9 mouse cellular contexts compared by ENCODE assay signal in the genomic region with DNA sequence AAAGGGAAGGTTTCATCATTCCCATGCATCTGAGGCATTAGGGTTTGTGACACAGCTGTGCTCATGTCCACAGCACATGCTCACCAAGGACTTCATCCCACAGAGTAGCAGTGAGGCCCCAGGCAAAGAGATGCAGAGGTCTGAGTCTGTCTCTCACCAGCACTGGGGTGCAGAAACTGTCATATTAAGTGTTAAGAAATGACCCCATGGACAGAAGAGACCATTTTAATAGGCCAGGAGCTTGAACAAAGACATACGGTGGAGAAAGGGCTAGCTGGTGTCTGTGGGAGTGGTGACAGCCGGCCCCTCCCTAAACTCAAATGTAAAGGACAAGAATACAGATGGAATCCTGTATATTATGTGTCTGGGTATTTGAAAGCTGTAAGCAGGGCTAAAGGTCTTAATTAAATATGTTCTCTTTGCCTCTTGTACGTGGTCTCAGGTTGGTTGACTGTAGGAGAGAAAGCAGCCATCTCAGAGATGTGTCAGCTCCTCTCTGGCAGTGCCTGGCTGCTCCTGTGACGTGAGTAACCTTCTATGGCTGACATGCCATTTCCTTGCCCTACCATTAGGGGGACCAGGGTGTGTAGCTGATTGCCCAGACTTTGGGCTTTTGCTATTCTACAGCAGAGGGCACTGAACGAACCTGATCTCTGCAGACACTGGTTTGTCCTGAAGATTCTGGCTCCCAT. TPM values are rescaled to one million over a fixed set of nuclear protein-coding genes. Genes with fewer than 3 reads are reported as not detected.
DNase-seq lines count a peak whose midpoint lies in the region; ATAC-seq and TF ChIP-seq lines count a peak whose summit lies in the region.
"Had no signal": no experiment of that assay in that cellular context is flagged by ENCODE, and none has a peak within 500 bp of the region (broad histone marks: within the 10 kb centered on the region; RNA-seq: fewer than 3 reads in every experiment).

No protein-coding gene starts in this region.

- H3K27me3 ChIP-seq in liver, adult 2 months (ENCODE audit: control insufficient read depth, insufficient read depth, low read length): no peaks in the 10 kb centered on the region

- no peaks in the 10 kb centered on the region for H3K4me1 ChIP-seq in bone marrow macrophage, adult 2 months (ENCODE audit: control insufficient read depth, insufficient read depth, low read length)
- H3K4me1 ChIP-seq in liver, adult 2 months (ENCODE audit: control insufficient read depth, insufficient read depth, low read length): no peaks in the 10 kb centered on the region

- no peak overlapping the region for H3K9ac ChIP-seq in liver, adult 2 months (ENCODE audit: low read depth, low read length)

- no peak overlapping the region for H3K27ac ChIP-seq in bone marrow macrophage, adult 2 months (ENCODE audit: insufficient read depth, low read depth, low read length)
- H3K27ac ChIP-seq in liver, adult 2 months (replicated peaks; ENCODE audit: insufficient read depth, low read depth, low read length): no peak overlapping the region

- WGBS in liver, adult 2 months: 33% methylated on average over 5 of the region's 5 CpGs

- peak; percentile 55 for DNase-seq in right cerebral cortex, adult 18-20 months
- no peak for DNase-seq in right cerebral cortex, postnatal 36 days (ENCODE audit: low spot score in 2 of 2)
- peak; percentile 50 for DNase-seq in liver, adult 2 months (ENCODE audit: extremely low read depth, low read depth, low spot score)
- peak; percentile 87 for DNase-seq in naive thymus-derived CD4-positive, alpha-beta T cell, adult 2 months (ENCODE audit: low read depth)
- no peak for DNase-seq in right cerebral cortex, postnatal 25 days

- no peak for TF ChIP-seq POLR2A in bone marrow macrophage, adult 2 months (IDR thresholded peaks at IDR 0.05; ENCODE audit: borderline replicate concordance, low read depth, low read length)
- TF ChIP-seq POLR2A in liver, adult 2 months (IDR thresholded peaks at IDR 0.05; ENCODE audit: extremely low read depth, insufficient read depth, low read length): no peak

- H3K79me2 ChIP-seq in liver, adult 2 months (ENCODE audit: control insufficient read depth, insufficient read depth, low read length): no peaks in the 10 kb centered on the region

- H3K4me3 ChIP-seq in bone marrow macrophage, adult 2 months (ENCODE audit: insufficient read depth, low read length): no peak overlapping the region
- no peak overlapping the region for H3K4me3 ChIP-seq in liver, adult 2 months (ENCODE audit: insufficient read depth, low read depth, low read length)
- H3K4me3 ChIP-seq: erythroblast, embryonic 14.5 days had no signal

- ATAC-seq in erythroid progenitor cell, adult 5-6 weeks (replicated peaks; ENCODE audit: low FRiP score, poor library complexity, severe bottlenecking): peak; percentile 58; the same call in 1 of the 2 replicates
- peak; percentile 99 for ATAC-seq in hematopoietic stem cell, adult 5-6 weeks (replicated peaks in 1 of 2; ENCODE audit: insufficient read depth in 1 of 2, low FRiP score in 2 of 2, low TSS enrichment in 1 of 2, low read depth in 1 of 2, poor library complexity in 2 of 2, severe bottlenecking in 2 of 2)

- no peaks in the 10 kb centered on the region for H3K36me3 ChIP-seq in liver, adult 2 months (ENCODE audit: control insufficient read depth, insufficient read depth, low read length)

- TF ChIP-seq CTCF in bone marrow macrophage, adult 2 months (IDR thresholded peaks at IDR 0.05; ENCODE audit: low read depth, low read length): peak; percentile 31
- TF ChIP-seq CTCF in liver, adult 2 months (IDR thresholded peaks at IDR 0.05; ENCODE audit: low read depth, low read length): peak; percentile 77

RNA-seq across cellular contexts. Expression of a gene that starts 43.8 kb away (rescaled TPM):
- 5.2 and 6.0 TPM in 2 replicates for polyA plus RNA-seq in bone marrow macrophage, adult 2 months (2012; ENCODE audit: insufficient read depth, insufficient read length, missing spikeins)
- total RNA-seq in erythroid progenitor cell, adult 5-6 weeks (2015; ENCODE audit: low replicate concordance): 4.0 and 7.5 TPM in 2 replicates
- total RNA-seq in erythroid progenitor cell, adult 5-6 weeks (2017; ENCODE audit: low replicate concordance): 6.3 and 8.9 TPM in 2 replicates
- 12.4 and 20.4 TPM in 2 replicates for total RNA-seq in hematopoietic stem cell, adult 5-6 weeks (2017)
- 1.6 and 1.7 TPM in 2 replicates for total RNA-seq in liver, adult 2 months (2014; rRNA removed)
- polyA plus RNA-seq in liver, adult 2 months (2012; rRNA removed): 0.22 and 0.38 TPM in 2 replicates
- polyA plus RNA-seq: erythroblast, embryonic 14.5 days had no signal

Comparison
In these comparisons a context has a peak if more than half of its experiments do, and no peak if none do; other contexts are left out.
1. DNase-seq: peak in right cerebral cortex, adult 18-20 months (single experiment), liver, adult 2 months (single experiment) and naive thymus-derived CD4-positive, alpha-beta T cell, adult 2 months (single experiment); none in right cerebral cortex, postnatal 36 days (0 of 2) and right cerebral cortex, postnatal 25 days (single experiment).